Mouse (Mus musculus) CH12.LX (cell line): ENCODE measurements around the gene Dnajb1. TPM values are rescaled to one million over a fixed set of nuclear protein-coding genes. Genes with fewer than 3 reads are reported as not detected.

ENCODE experiments used
- DNase-seq: peaks from one replicate; pipeline ENCODE4 v3.0.0-alpha.2; 2013; ENCODE audit errors: extremely low read depth
- H3K27ac ChIP-seq: 2 replicates; pipeline ENCODE4 v1.5.1; 2012; ENCODE audit warnings: low read depth, mild to moderate bottlenecking, control low read depth, moderate library complexity; ENCODE audit not compliant: insufficient read depth
- H3K27me3 ChIP-seq: replicated peaks from 2 replicates; pipeline ENCODE3; 2012; ENCODE audit warnings: inconsistent platforms
- H3K36me3 ChIP-seq, 2 experiments: replicated peaks in 1 of 2; 2 replicates each; pipeline versions ENCODE3 to v1.6.1; 2012; ENCODE audit warnings: inconsistent platforms in 1 of 2, low read length in 1 of 2, mild to moderate bottlenecking in 1 of 2, mixed read lengths in 1 of 2, moderate library complexity in 1 of 2; ENCODE audit not compliant: control insufficient read depth in 1 of 2, insufficient read depth in 1 of 2
- H3K4me1 ChIP-seq, 2 experiments: 2 replicates each; pipeline ENCODE4 v1.6.1; 2012; ENCODE audit warnings: inconsistent platforms in 1 of 2, moderate library complexity in 1 of 2; ENCODE audit not compliant: insufficient read depth in 2 of 2, control insufficient read depth in 1 of 2
- H3K4me2 ChIP-seq: 2 replicates; pipeline ENCODE4 v1.6.1; 2012; ENCODE audit warnings: low read depth, mild to moderate bottlenecking, control low read depth; ENCODE audit not compliant: poor library complexity, insufficient read depth, severe bottlenecking
- H3K4me3 ChIP-seq, 3 experiments: fragments of 150-350 bp in 1 of 3; sonication (generic) in 1 of 3; replicated peaks in 1 of 3; 2 replicates each; pipeline versions ENCODE3 to v1.5.1; 2011 to 2012; ENCODE audit warnings: low read depth in 2 of 3, low read length in 2 of 3, mild to moderate bottlenecking in 2 of 3, moderate library complexity in 2 of 3, control low read depth in 1 of 3, improper control_type of control experiment in 1 of 3, inconsistent platforms in 1 of 3, mixed read lengths in 1 of 3; ENCODE audit not compliant: poor library complexity in 1 of 3
- H3K79me2 ChIP-seq: replicated peaks from 2 replicates; pipeline ENCODE4 v1.6.1; 2012; ENCODE audit warnings: mild to moderate bottlenecking, moderate library complexity; ENCODE audit not compliant: control insufficient read depth, poor library complexity, insufficient read depth, severe bottlenecking; ENCODE audit errors: extremely low read depth
- H3K9ac ChIP-seq: 2 replicates; pipeline ENCODE4 v1.6.1; 2012; ENCODE audit warnings: low read depth, mild to moderate bottlenecking, control low read depth, moderate library complexity; ENCODE audit not compliant: insufficient read depth
- H3K9me3 ChIP-seq: replicated peaks from 2 replicates; pipeline ENCODE3; 2012; ENCODE audit warnings: low read length, inconsistent platforms, mixed read lengths
- CHD1 ChIP-seq: IDR thresholded peaks from 2 replicates; pipeline ENCODE4 v1.6.1; 2012; ENCODE audit warnings: low read depth, low read length, improper control_type of control experiment, inconsistent platforms
- E2F4 ChIP-seq: IDR thresholded peaks from 2 replicates; pipeline ENCODE4 v1.6.1; 2011; ENCODE audit warnings: low read depth, low read length, improper control_type of control experiment; ENCODE audit not compliant: insufficient replicate concordance
- ELF1 ChIP-seq: IDR thresholded peaks from 2 replicates; pipeline ENCODE4 v1.6.1; 2014; ENCODE audit warnings: low read depth, mild to moderate bottlenecking, inconsistent platforms, low read length, improper control_type of control experiment
- EP300 ChIP-seq: IDR thresholded peaks from 2 replicates; pipeline ENCODE4 v1.6.1; 2011; ENCODE audit warnings: low read length, improper control_type of control experiment
- HCFC1 ChIP-seq: IDR thresholded peaks from 2 replicates; pipeline ENCODE4 v1.6.1; 2012; ENCODE audit warnings: low read depth, mild to moderate bottlenecking, inconsistent platforms, low read length, improper control_type of control experiment
- KAT2A ChIP-seq: IDR thresholded peaks from 2 replicates; pipeline ENCODE4 v1.6.1; 2012; ENCODE audit warnings: low read length, improper control_type of control experiment, inconsistent platforms; ENCODE audit not compliant: insufficient replicate concordance
- MAX ChIP-seq: IDR thresholded peaks from 2 replicates; pipeline ENCODE4 v1.6.1; 2011; ENCODE audit warnings: low read length, improper control_type of control experiment
- MAZ ChIP-seq: IDR thresholded peaks from 2 replicates; pipeline ENCODE4 v1.6.1; 2012; ENCODE audit warnings: low read depth, mild to moderate bottlenecking, inconsistent platforms, low read length, improper control_type of control experiment, moderate library complexity
- MXI1 ChIP-seq: IDR thresholded peaks from 2 replicates; pipeline ENCODE4 v1.6.1; 2011; ENCODE audit warnings: mild to moderate bottlenecking, low read depth, low read length, improper control_type of control experiment
- MYC ChIP-seq: IDR thresholded peaks from 2 replicates; pipeline ENCODE4 v1.6.1; 2011; ENCODE audit warnings: low read depth, mild to moderate bottlenecking, improper control_type of control experiment, low read length
- NRF1 ChIP-seq: IDR thresholded peaks from 2 replicates; pipeline ENCODE4 v1.6.1; 2014; ENCODE audit warnings: low read depth, mild to moderate bottlenecking, inconsistent platforms, low read length, improper control_type of control experiment, moderate library complexity
- PAX5 ChIP-seq: IDR thresholded peaks from 2 replicates; pipeline ENCODE4 v1.6.1; 2012; ENCODE audit warnings: low read length, inconsistent platforms, mixed read lengths
- RAD21 ChIP-seq: IDR thresholded peaks from 2 replicates; pipeline ENCODE4 v1.6.1; 2011; ENCODE audit warnings: low read depth, mild to moderate bottlenecking, low read length, improper control_type of control experiment, moderate library complexity
- SIN3A ChIP-seq: IDR thresholded peaks from 2 replicates; pipeline ENCODE4 v1.6.1; 2012; ENCODE audit warnings: low read length, improper control_type of control experiment, inconsistent platforms
- TBP ChIP-seq: conservative IDR thresholded peaks from 2 replicates; pipeline ENCODE4 v1.6.1; 2011; ENCODE audit warnings: low read depth, low read length, improper control_type of control experiment
- TCF12 ChIP-seq: IDR thresholded peaks from 2 replicates; pipeline ENCODE4 v1.6.1; 2014; ENCODE audit warnings: low read depth, mild to moderate bottlenecking, inconsistent platforms, low read length, improper control_type of control experiment
- UBTF ChIP-seq: IDR thresholded peaks from 2 replicates; pipeline ENCODE4 v1.6.1; 2012; ENCODE audit warnings: low read depth, mild to moderate bottlenecking, inconsistent platforms, low read length, improper control_type of control experiment, moderate library complexity
- USF2 ChIP-seq: conservative IDR thresholded peaks from 2 replicates; pipeline ENCODE4 v1.6.1; 2011; ENCODE audit warnings: low read depth, low read length, improper control_type of control experiment
- ZKSCAN1 ChIP-seq: IDR thresholded peaks from 2 replicates; pipeline ENCODE4 v1.6.1; 2012; ENCODE audit warnings: low read depth, inconsistent platforms, low read length, improper control_type of control experiment, borderline replicate concordance
- ZNF384 ChIP-seq: IDR thresholded peaks from 2 replicates; pipeline ENCODE4 v1.6.1; 2012; ENCODE audit warnings: low read depth, low read length, improper control_type of control experiment, inconsistent platforms
- dilution Hi-C: fragments of 300-500 bp; cut with MboI; formaldehyde crosslinking; loops from 2 replicates; pipeline ENCODE4 v1.14.3; 2020; ENCODE audit warnings: low sequenced_read_pairs; ENCODE audit not compliant: extremely low pct_unique_long_range_greater_than_20kb, extremely low pct_ligation_motif_present
- in situ Hi-C: fragments of 300-500 bp; cut with MboI; formaldehyde crosslinking; loops from 3 replicates; pipeline ENCODE4 v1.14.3; 2019; ENCODE audit warnings: low sequenced_read_pairs, low pct_ligation_motif_present, low pct_unique_long_range_greater_than_20kb, mixed read lengths
- polyA plus RNA-seq: library from polyadenylated mRNA; unstranded; fragments of >175 nt; gene quantifications from 2 replicates; pipeline ENCODE4 v1.2.1, GENCODE M21; 2012; ENCODE audit warnings: low read depth; ENCODE audit not compliant: insufficient read length
- total RNA-seq, 2 experiments: library from RNA; depleted of rRNA; stranded (reverse); fragments of 300-350 nt in 1 of 2; fragments of >200 nt in 1 of 2; gene quantifications; 2 replicates each; pipeline ENCODE4 v1.2.3; 2012 to 2014

Dnajb1 gene
- total and polyA plus RNA-seq, 3 experiments: 24.9 to 30.9 (median 30.7) TPM

- TF ChIP-seq MYC (no peak), CHD1 (no peak), KAT2A (no peak), MXI1 (no peak), TBP (no peak), MAX (no peak), PAX5 (no peak), RAD21 (no peak), HCFC1 (no peak), MAZ (no peak), SIN3A (no peak)
- Histone ChIP-seq H3K27me3 (no peaks in the 10 kb centered on the region), H3K4me3 (no peak overlapping the region), H3K79me2 (no peaks in the 10 kb centered on the region), H3K36me3 (peaks cover 0 to 2% of the 10 kb centered on the region in 2 experiments), H3K4me2 (no peak overlapping the region), H3K9ac (no peak overlapping the region), H3K9me3 (no peaks in the 10 kb centered on the region), H3K4me1 (peaks cover 7 to 16% of the 10 kb centered on the region in 2 experiments), H3K27ac (no peak overlapping the region)
- in situ Hi-C loops: no loop called here
- no peak for DNase-seq
- dilution Hi-C loops: no loop called here
These were observed 8.2 kb upstream of the Dnajb1 start for GRCm38 (mm10) chr8:83599814-83600213.

GRCm38 (mm10) chr8:83602650-83603029 lies 5.4 kb upstream of the Dnajb1 start:
- peaks cover 5 to 22% of the 10 kb centered on the region in 2 experiments for H3K4me1 ChIP-seq
- in situ Hi-C loops: no loop called here
- H3K27ac ChIP-seq: no peak overlapping the region
- no peak overlapping the region for H3K4me3 ChIP-seq
- DNase-seq: no peak
- no peak overlapping the region for H3K9ac ChIP-seq
- peaks cover 0 to 2% of the 10 kb centered on the region in 2 experiments for H3K36me3 ChIP-seq
- no peak overlapping the region for H3K4me2 ChIP-seq
- H3K79me2 ChIP-seq: peaks cover 3% of the 10 kb centered on the region; the same call in 1 of the 2 replicates
- no peaks in the 10 kb centered on the region for H3K9me3 ChIP-seq
- no peak for TF ChIP-seq TCF12
- TF ChIP-seq TBP: no peak
- no peak for TF ChIP-seq NRF1
- no peak for TF ChIP-seq KAT2A
- dilution Hi-C loops: no loop called here
- no peaks in the 10 kb centered on the region for H3K27me3 ChIP-seq

GRCm38 (mm10) chr8:83608398-83608829 lies 421 bp downstream of the Dnajb1 start:
- peaks cover 23% of the 10 kb centered on the region for H3K79me2 ChIP-seq
- no peak overlapping the region for H3K4me2 ChIP-seq
- no peaks in the 10 kb centered on the region for H3K27me3 ChIP-seq
- peak overlapping the region; percentile 76 for H3K27ac ChIP-seq
- peak; percentile 67 for DNase-seq
- peaks cover 3 to 29% of the 10 kb centered on the region in 2 experiments for H3K4me1 ChIP-seq
- peaks cover 32 to 38% of the 10 kb centered on the region in 2 experiments for H3K36me3 ChIP-seq
- H3K4me3 ChIP-seq: peak overlapping the region; percentile 77 to 88 (median 87)
- H3K9ac ChIP-seq: peak overlapping the region; percentile 79
- no peak for TF ChIP-seq EP300
- TF ChIP-seq USF2: no peak
- TF ChIP-seq KAT2A: no peak
- TF ChIP-seq SIN3A: peak; percentile 46
- TF ChIP-seq MAZ: 0 out of 2 replicates have a peak, but pooled peaks have one; percentile 53
- no peak for TF ChIP-seq ELF1
- 0 out of 2 replicates have a peak, but pooled peaks have one; percentile 5 for TF ChIP-seq E2F4
- TF ChIP-seq NRF1: peak; percentile 76
- no peak for TF ChIP-seq MAX
- TF ChIP-seq ZKSCAN1: no peak
- TF ChIP-seq UBTF: peak; percentile 30; the same call in 1 of the 2 replicates
- TF ChIP-seq ZNF384: no peak
- TF ChIP-seq, all 38 proteins: peak for 5
- dilution Hi-C loops: no loop called here
- H3K9me3 ChIP-seq: no peaks in the 10 kb centered on the region
- in situ Hi-C loops: no loop called here
